Mouse (Mus musculus) embryonic facial prominence, embryonic 13.5 days (tissue): ENCODE results near the gene Kmt2e. TPM values are rescaled to one million over a fixed set of nuclear protein-coding genes. Genes with fewer than 3 reads are reported as not detected.

Experiments
- ATAC-seq: fragments of 200-750 bp; cut with Nextera tagmentation; 2 replicates; pipeline ENCODE4 v1.8.0; 2017; ENCODE audit warnings: low read depth; ENCODE audit not compliant: insufficient number of reproducible peaks, insufficient read depth, low FRiP score, low TSS enrichment
- H3K27ac ChIP-seq: fragments of 300-500 bp; sonication (generic); 2 replicates; pipeline ENCODE4 v1.5.1; 2015; ENCODE audit warnings: moderate library complexity, mild to moderate bottlenecking, inconsistent platforms
- H3K27me3 ChIP-seq: fragments of 300-500 bp; sonication (generic); 2 replicates; pipeline ENCODE4 v1.6.1; 2015; ENCODE audit warnings: mild to moderate bottlenecking, inconsistent platforms
- H3K36me3 ChIP-seq: fragments of 300-500 bp; sonication (generic); 2 replicates; pipeline ENCODE4 v1.6.1; 2015; ENCODE audit warnings: mild to moderate bottlenecking, inconsistent platforms
- H3K4me1 ChIP-seq: fragments of 300-500 bp; sonication (generic); 2 replicates; pipeline ENCODE4 v1.6.1; 2015; ENCODE audit warnings: inconsistent platforms
- H3K4me2 ChIP-seq: fragments of 300-500 bp; sonication (generic); 2 replicates; pipeline ENCODE4 v1.6.1; 2015; ENCODE audit warnings: moderate library complexity, mild to moderate bottlenecking, inconsistent platforms
- H3K4me3 ChIP-seq: fragments of 300-500 bp; sonication (generic); 2 replicates; pipeline ENCODE4 v1.5.1; 2015; ENCODE audit warnings: mild to moderate bottlenecking, inconsistent platforms
- H3K9ac ChIP-seq: fragments of 300-500 bp; sonication (generic); 2 replicates; pipeline ENCODE4 v1.6.1; 2015; ENCODE audit warnings: mild to moderate bottlenecking, inconsistent platforms
- H3K9me3 ChIP-seq: fragments of 300-500 bp; sonication (generic); 2 replicates; pipeline ENCODE4 v1.6.1; 2016; ENCODE audit warnings: inconsistent platforms
- WGBS: fragments of 180-500 bp; shearing (Covaris S2); methylation state at CpG from one replicate; pipeline ENCODE4 v1.1.7; 2015; ENCODE audit warnings: mixed read lengths; 5-methylcytosine and 5-hydroxymethylcytosine counted together
- polyA plus RNA-seq: library from polyadenylated mRNA; unstranded; fragments of >200 nt; fragmentation: Nextera tagmentation; extraction: Ambion mirVana; gene quantifications from 2 replicates; pipeline ENCODE4 v1.2.1, GENCODE M21; 2015

The Kmt2e gene
- polyA plus RNA-seq, 1 experiment from 2014 or later: 123 TPM

DNA sequence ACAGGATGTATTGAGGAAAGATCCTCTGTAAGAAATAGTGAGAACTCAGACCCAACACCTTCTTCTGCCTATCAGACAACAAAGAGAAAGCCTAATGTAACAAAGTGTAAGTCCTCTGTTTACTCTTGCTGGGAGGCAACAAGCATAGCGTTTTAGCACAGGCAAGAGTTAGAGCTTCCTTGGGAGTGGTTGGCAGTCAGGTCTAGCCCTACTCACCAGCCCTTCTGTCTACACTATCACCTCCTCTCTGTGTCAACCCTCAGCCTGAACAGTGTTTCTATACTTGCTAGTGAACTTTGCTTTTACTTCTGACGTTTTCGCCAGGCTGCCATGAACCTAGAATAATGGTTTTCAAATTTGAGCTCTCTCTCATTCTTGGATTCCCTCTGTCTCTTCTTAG, 38.5 kb upstream of the Kmt2e start:
- Histone ChIP-seq H3K36me3 (peaks cover 11% of the 10 kb centered on the region), H3K9me3 (no peaks in the 10 kb centered on the region), H3K4me2 (no peak overlapping the region), H3K4me3 (no peak overlapping the region), H3K9ac (no peak overlapping the region), H3K27me3 (no peaks in the 10 kb centered on the region), H3K4me1 (0 out of 2 replicates have a peak, but pooled peaks cover 4% of the 10 kb centered on the region), H3K27ac (no peak overlapping the region)
- no peak for ATAC-seq
- whole genome bisulfite sequencing: 84% methylated on average over 3 of the region's 3 CpGs

DNA sequence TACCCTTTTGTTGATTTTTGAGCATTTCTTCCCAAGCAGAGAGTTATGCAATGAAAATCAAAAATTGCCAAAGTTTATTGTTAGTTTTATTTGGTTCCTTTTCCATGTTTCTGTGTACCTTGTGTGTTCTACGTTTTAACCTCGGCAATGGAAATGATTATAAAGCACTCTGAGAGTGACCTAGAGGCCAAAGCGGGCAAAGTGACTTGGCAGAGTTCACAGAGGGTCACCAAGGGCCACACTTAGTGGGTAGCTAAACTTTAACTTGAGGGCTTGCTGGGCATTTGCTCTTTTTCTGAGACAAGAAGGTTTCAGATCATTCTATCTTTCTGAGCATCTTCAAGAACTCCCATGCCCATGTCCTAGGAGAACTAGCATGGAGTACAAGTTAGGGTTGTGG, 37.5 kb upstream of the Kmt2e start:
- Histone ChIP-seq H3K9me3 (no peaks in the 10 kb centered on the region), H3K27me3 (no peaks in the 10 kb centered on the region), H3K9ac (no peak overlapping the region), H3K4me1 (peaks cover 7% of the 10 kb centered on the region; the same call in 1 of the 2 replicates), H3K36me3 (peaks cover 22% of the 10 kb centered on the region), H3K4me2 (no peak overlapping the region), H3K27ac (no peak overlapping the region), H3K4me3 (no peak overlapping the region)
- no peak for ATAC-seq
- 78% methylated on average over 3 of the region's 3 CpGs for WGBS

DNA sequence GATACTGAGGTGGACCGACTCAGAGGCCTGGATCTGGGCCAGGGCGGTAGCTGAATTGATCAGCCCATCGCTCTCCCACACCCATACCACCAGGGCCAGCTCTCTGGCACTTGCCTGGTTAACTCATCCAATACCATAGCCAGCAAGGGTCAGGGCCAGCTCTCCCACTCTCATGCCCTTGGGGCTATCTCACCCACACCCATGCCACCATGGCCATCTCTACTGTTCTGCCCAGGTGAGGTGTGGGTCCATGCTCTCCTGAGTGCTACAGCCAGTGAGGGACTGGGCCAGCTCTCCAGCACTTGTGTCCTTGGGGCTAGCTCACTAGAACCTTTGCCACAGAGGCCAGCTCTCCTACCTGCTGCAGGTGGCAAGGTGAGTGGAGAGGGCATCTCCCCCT, 34.1 kb upstream of the Kmt2e start:
- H3K36me3 ChIP-seq: peaks cover 31% of the 10 kb centered on the region
- no peak overlapping the region for H3K4me3 ChIP-seq
- no peak overlapping the region for H3K27ac ChIP-seq
- H3K4me2 ChIP-seq: no peak overlapping the region
- peak; percentile 57; the same call in 1 of the 2 replicates for ATAC-seq
- no peaks in the 10 kb centered on the region for H3K27me3 ChIP-seq
- WGBS: 87% methylated on average over 3 of the region's 3 CpGs
- H3K9ac ChIP-seq: no peak overlapping the region
- H3K4me1 ChIP-seq: peaks cover 10% of the 10 kb centered on the region
- no peaks in the 10 kb centered on the region for H3K9me3 ChIP-seq

DNA sequence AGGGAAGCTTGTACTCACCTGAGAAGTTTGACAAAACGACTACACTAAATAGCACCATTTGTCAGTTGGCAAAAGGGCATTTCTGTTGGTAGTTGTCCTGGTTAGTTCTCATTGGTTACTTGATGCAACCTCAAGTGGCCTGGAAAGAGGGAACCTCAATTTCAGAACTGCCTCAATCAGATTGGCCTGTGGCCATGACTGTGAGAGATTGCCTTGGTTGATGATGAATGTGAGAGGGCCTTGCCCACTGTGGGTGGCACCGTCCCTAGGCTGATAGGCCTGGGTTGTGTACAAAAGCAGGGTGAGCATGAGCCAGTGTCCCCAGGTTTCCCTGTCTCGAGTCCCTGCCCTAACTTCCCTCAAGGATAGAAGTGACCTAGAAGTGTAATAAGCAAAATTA, 33.4 kb upstream of the Kmt2e start:
- WGBS: 93% methylated on average over 3 of the region's 3 CpGs
- Histone ChIP-seq H3K4me3 (no peak overlapping the region), H3K4me1 (peaks cover 10% of the 10 kb centered on the region), H3K27ac (no peak overlapping the region), H3K36me3 (peaks cover 35% of the 10 kb centered on the region), H3K27me3 (no peaks in the 10 kb centered on the region), H3K4me2 (no peak overlapping the region), H3K9ac (no peak overlapping the region), H3K9me3 (no peaks in the 10 kb centered on the region)
- ATAC-seq: no peak

DNA sequence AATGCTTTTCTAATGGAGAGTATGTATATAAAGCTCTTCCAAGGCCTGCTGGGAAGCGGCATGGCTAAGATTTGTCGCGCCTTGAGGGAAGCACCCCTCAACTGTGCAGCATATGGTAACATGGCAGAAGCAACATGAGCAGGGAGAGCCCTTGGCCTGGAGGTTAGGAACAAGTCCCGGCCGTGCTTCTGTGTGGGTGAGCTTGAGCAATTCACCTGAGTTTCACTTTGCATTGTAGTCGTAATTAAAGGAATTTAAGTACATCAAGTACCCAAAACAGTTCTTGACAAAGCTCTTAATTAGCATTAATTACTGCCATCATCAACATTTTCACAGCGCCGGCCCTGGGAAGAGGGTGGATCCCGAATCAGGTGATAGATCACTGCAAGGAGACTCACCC, 32.9 kb upstream of the Kmt2e start:
- Histone ChIP-seq H3K4me3 (no peak overlapping the region), H3K4me2 (no peak overlapping the region), H3K4me1 (peaks cover 10% of the 10 kb centered on the region), H3K27me3 (no peaks in the 10 kb centered on the region), H3K9ac (no peak overlapping the region), H3K9me3 (no peaks in the 10 kb centered on the region), H3K36me3 (peaks cover 39% of the 10 kb centered on the region), H3K27ac (no peak overlapping the region)
- no peak for ATAC-seq
- 68% methylated on average over 9 of the region's 9 CpGs for WGBS

DNA sequence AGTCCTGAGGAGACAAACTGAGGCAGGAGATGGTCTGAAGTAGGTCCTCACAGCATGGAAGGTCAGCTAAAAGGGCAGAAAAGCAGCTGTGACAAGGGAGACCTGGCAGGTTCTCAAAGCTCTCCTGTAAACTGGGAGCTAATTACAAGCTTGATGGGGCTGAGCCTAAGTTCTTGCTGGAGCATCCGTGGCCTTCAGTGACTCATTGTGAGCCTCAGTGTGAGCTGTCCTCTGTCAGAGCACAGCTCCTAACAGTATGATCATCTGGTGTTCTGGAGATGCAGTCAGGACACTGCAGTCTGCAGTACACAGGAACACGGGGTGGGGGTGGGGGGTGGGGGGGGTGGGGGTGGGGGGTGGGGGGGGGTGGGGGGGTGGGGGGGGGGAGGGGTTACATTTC, 32.2 kb upstream of the Kmt2e start:
- Histone ChIP-seq H3K9me3 (no peaks in the 10 kb centered on the region), H3K4me2 (no peak overlapping the region), H3K36me3 (peaks cover 39% of the 10 kb centered on the region), H3K4me3 (no peak overlapping the region), H3K9ac (no peak overlapping the region), H3K4me1 (peaks cover 10% of the 10 kb centered on the region), H3K27ac (peak overlapping the region; percentile 28; the same call in 1 of the 2 replicates), H3K27me3 (no peaks in the 10 kb centered on the region)
- 21% methylated on average over 2 of the region's 2 CpGs for WGBS
- no peak for ATAC-seq

DNA sequence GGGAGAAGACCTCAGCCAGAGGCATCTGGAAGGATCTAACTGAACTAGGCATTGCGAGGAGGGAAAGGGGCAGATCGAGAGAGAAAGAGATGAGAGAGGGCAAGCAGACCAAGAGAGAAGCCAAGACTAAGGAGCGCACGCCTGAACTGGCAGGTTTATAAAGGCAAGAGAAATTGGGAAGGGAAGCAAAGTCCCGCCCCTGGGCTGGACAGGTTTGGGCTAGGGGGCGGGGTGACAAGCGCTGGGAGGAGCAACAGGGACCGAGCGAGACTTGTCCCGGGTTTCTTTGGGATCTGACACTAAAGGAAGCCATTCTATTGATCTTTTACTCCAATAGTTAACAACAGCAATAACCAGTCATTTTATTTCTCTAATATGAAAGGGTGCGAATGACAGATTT, 31.1 kb upstream of the Kmt2e start:
- no peak for ATAC-seq
- Histone ChIP-seq H3K27ac (no peak overlapping the region), H3K9me3 (no peaks in the 10 kb centered on the region), H3K36me3 (peaks cover 39% of the 10 kb centered on the region), H3K4me2 (no peak overlapping the region), H3K27me3 (no peaks in the 10 kb centered on the region), H3K9ac (no peak overlapping the region), H3K4me3 (no peak overlapping the region), H3K4me1 (peaks cover 10% of the 10 kb centered on the region)
- WGBS: 69% methylated on average over 11 of the region's 11 CpGs

DNA sequence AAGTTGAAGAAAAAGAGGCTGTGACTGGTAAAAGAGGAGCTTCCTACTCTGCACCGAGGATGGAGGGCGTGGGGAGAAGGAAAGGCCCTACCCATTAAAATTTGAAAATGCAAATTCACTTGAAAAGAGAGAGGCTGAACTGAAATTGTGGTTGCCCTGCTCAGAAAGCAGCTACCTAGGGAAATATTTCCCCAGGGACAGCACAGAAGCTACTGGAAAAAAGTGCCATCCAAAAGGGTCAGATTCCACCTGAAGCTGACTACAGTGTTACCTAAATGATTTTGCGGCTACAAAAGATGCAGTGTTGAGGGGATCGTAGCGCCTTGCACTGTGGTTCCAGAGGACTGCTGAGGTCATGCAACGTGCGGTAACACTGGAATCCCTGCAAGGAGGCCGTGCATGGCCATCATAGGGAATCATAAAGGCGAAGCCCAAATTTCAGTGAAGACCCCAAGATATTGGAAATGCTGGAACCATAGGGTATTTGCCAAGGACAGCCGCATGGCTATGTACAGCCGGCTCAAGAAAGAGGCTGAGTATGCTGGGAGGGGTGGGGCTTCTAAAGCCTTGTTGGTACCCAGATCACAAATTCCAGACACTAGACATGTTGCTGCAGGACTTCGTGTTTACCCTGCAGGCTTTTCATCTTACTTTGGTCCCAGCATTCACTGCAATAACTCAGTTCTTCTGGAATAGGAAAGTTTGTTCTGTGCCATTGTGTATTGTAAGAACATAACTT, 28.4 kb upstream of the Kmt2e start:
- Histone ChIP-seq H3K4me1 (peaks cover 23% of the 10 kb centered on the region), H3K4me2 (no peak overlapping the region), H3K36me3 (peaks cover 41% of the 10 kb centered on the region), H3K4me3 (no peak overlapping the region), H3K9ac (no peak overlapping the region), H3K9me3 (no peaks in the 10 kb centered on the region), H3K27ac (no peak overlapping the region), H3K27me3 (no peaks in the 10 kb centered on the region)
- ATAC-seq: no peak
- WGBS: 85% methylated on average over 12 of the region's 12 CpGs

DNA sequence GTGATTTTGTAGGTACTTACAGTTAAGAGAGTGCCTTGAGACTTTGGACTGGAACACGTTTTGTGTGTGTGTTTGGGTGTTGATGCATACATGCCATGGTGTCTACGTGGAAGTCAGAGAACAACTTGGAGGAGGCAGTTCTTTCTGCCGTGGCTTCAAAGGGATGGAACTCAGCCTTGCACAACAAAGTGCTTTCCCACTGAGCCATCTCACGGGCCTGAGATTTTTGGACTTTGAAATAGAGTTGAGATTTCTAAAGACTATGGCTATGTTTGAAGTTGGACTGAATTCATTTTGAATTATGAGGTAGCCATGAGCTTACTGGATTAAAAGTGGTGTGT, 27.9 kb upstream of the Kmt2e start:
- ATAC-seq: no peak
- Histone ChIP-seq H3K9me3 (no peaks in the 10 kb centered on the region), H3K4me2 (no peak overlapping the region), H3K4me1 (peaks cover 26% of the 10 kb centered on the region), H3K27me3 (no peaks in the 10 kb centered on the region), H3K36me3 (peaks cover 36% of the 10 kb centered on the region), H3K27ac (no peak overlapping the region), H3K4me3 (no peak overlapping the region), H3K9ac (no peak overlapping the region)
- WGBS: 75% methylated on average over 4 of the region's 4 CpGs

DNA sequence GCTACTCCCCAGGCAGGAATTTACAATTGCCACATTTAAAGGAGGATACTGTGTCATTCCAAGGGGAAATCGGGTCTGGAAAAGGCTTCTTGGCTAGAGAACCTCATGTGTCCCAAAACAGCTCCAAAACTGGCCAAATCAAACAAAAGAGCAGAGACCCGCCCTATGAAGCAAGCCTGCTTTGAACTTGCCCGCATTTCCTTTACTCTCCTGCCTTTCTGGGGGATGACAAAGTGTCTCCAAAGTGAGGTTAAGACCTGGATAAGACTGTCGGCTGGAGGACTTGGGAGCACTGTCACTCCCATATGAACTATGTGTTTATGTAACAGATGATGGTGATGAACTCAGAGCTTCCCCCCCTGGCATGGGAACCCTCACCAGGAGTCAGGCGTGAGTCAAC, 26.1 kb upstream of the Kmt2e start:
- Histone ChIP-seq H3K4me3 (no peak overlapping the region), H3K36me3 (peaks cover 30% of the 10 kb centered on the region), H3K27ac (no peak overlapping the region), H3K4me1 (peaks cover 34% of the 10 kb centered on the region), H3K27me3 (no peaks in the 10 kb centered on the region), H3K9me3 (no peaks in the 10 kb centered on the region), H3K4me2 (no peak overlapping the region), H3K9ac (no peak overlapping the region)
- WGBS: 66% methylated on average over 5 of the region's 5 CpGs
- ATAC-seq: no peak

DNA sequence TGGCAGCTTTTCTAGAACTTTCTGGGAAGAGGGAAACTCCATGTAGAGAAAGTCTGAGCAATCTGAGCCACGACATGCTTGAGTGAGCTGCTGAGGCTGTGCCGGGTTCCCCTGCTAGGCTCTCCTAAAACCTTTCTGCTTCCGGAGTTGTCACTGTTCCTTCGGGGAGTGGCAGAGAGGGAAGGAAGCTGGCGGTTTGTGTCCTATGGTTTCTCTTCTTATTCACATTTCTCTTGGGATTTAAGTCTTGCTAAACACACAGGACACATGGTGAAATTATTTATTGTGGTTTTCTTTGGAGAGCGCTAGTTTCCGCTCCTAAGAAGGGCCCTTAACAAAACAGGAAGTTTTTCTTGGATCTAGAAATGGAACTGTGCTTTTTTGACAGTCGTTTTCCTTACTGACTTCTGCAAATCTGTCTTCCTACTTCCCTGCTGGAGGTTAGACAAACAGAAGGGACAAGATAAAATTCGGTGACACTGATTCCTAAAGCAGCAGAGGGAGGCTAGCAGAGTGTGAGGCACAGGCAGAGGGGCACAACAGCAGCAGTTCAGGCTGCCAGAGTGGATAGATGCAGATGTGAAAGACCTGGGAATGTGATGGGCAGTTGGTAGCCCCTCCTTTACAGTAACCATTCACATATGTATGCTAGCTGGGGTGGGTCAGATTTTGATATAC, 24.1 kb upstream of the Kmt2e start:
- Histone ChIP-seq H3K9ac (no peak overlapping the region), H3K27me3 (no peaks in the 10 kb centered on the region), H3K4me3 (no peak overlapping the region), H3K36me3 (peaks cover 22% of the 10 kb centered on the region), H3K4me2 (no peak overlapping the region), H3K4me1 (peaks cover 53% of the 10 kb centered on the region), H3K27ac (0 out of 2 replicates have a peak overlapping the region, but pooled peaks have one; percentile 28), H3K9me3 (no peaks in the 10 kb centered on the region)
- no peak for ATAC-seq
- 54% methylated on average over 9 of the region's 9 CpGs for WGBS

DNA sequence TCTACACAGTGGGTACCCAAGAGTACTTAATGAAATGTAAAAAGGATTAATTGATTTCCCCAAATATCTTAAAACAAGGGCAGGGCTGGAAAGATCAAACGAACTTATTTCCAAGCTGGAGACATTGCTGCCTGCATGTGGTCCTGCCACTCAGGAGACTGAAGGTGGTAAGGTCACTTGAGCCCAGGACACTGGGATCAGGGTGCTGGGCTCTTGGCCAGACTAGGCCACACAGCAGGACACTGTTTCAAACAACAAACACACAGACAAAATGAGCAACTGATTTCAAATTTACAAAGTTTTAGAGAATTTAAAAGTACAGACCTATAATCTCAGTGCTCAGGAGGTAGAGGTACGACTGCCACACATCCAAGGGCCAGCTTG, 23.5 kb upstream of the Kmt2e start:
- Histone ChIP-seq H3K36me3 (peaks cover 20% of the 10 kb centered on the region), H3K4me1 (peaks cover 57% of the 10 kb centered on the region), H3K9ac (no peak overlapping the region), H3K27ac (0 out of 2 replicates have a peak overlapping the region, but pooled peaks have one; percentile 28), H3K4me3 (no peak overlapping the region), H3K9me3 (no peaks in the 10 kb centered on the region), H3K27me3 (no peaks in the 10 kb centered on the region), H3K4me2 (no peak overlapping the region)
- 69% methylated on average over 2 of the region's 2 CpGs for WGBS
- no peak for ATAC-seq
